Mouse (Mus musculus) neutrophil, adult 5-6 weeks (primary cell): ENCODE measurements at regions not wholly inside any gene's neighbourhood (a gene's known extent, or its start where the extent isn't known, plus 50 kb on each side); places are given as distances from the start of the nearest gene placed in this dataset.
A peak's percentile ranks its signal among the peaks of the same experiment; 100 is the strongest.

Experiments
- ATAC-seq: fragments of 151-379, 151-347 bp; 2 replicates; pipeline ENCODE4 v1.8.0; 2017; ENCODE audit warnings: mild to moderate bottlenecking, moderate TSS enrichment; ENCODE audit not compliant: insufficient number of reproducible peaks, poor library complexity, low FRiP score, severe bottlenecking; ENCODE audit errors: extremely low read depth

DNA sequence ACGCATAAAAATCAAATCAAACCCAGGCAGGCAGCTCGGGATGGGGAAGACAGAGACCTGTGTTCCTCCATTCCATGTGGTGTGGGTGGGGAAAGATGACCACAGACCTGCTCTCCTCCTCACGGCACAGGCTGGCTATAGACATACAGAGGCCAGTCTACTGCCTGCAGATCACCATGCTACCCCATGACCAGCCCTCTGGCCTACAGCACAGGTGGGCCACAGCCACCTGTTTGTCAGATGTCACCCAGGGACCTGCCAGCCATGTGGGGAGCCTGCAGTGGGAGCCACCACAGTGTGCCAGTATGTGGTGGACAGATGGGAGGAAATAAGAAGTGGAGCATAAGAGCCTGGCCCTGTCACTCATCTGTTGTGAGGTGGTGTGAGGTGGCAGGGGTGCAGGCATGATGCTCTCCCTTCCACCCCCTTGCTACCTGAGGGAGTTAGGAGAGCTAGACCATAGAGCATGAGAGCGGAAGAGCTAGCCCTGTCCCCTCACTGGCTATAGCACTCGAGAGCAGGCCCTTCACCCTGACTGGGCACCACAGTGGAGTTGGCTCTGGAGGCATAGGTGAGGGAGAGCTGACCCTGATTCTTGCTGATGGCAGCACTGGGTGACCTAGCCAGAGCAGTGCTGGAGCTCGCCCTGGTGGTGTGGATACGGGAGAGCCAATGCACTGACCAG is 76.6 kb downstream of the Ramp3 start:
- ATAC-seq, result peak; percentile 23; the same call in 1 of the 2 replicates

DNA sequence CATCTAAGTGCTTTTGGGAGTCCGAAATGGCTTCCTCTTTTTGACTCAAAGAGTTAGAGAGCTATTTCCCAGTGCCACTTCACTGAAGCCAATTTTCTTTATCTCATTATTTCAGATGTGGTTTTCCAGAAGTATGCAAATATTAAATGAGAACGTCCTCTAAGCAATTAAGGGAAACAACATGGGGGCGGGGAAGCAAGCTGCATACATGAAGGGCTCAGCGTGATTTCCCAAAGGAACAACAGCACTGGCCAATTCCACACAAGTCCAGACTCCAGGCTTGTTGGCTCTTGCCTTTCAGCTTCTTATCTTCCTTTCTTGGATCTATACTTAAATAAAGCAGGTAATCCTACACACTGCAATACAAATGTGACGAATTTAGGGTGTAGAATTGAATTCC is 73.2 kb downstream of the Ramp3 start:
- ATAC-seq, result no peak
